Mouse (Mus musculus): Measurements from ENCODE around the gene Morc4. TPM values are rescaled to one million over a fixed set of nuclear protein-coding genes. Genes with fewer than 3 reads are reported as not detected.
A peak's percentile ranks its signal among the peaks of the same experiment; 100 is the strongest.

The Morc4 gene
- polyA plus RNA-seq (2016; fragmentation: Nextera tagmentation; extraction: Ambion mirVana), result 10.1 and 12.6 TPM in 2 replicates

GRCm38 (mm10) chrX:139870938-139871791 lies at the start of gene Morc4:
TSS of gene Morc4 (minus strand) at chrX:139871677.
- Histone ChIP-seq H3K36me3 (no peaks in the 10 kb centered on the region), H3K4me3 (peak within 1 kb of the TSS; percentile 70), H3K27me3 (ENCODE audit: insufficient read depth, poor library complexity, severe bottlenecking) (0 out of 2 replicates have a peak, but pooled peaks cover 10% of the 10 kb centered on the region), H3K9me3 (no peaks in the 10 kb centered on the region), H3K27ac (peak within 1 kb of the TSS; percentile 85), H3K4me1 (no peaks in the 10 kb centered on the region)
- peak; percentile 83 for DNase-seq (ENCODE audit: low spot score)
- 15% methylated on average over 79 of the region's 87 CpGs for WGBS

- WGBS, result 93% methylated on average over 4 of the region's 4 CpGs
- Histone ChIP-seq H3K4me1 (no peaks in the 10 kb centered on the region), H3K9me3 (no peaks in the 10 kb centered on the region), H3K4me3 (no peak overlapping the region), H3K27ac (no peak overlapping the region), H3K27me3 (ENCODE audit: insufficient read depth, poor library complexity, severe bottlenecking) (no peaks in the 10 kb centered on the region), H3K36me3 (no peaks in the 10 kb centered on the region)
- no peak for DNase-seq (ENCODE audit: low spot score)
Observed at GRCm38 (mm10) chrX:139920572-139920971, 49.1 kb upstream of the Morc4 start.

DNA sequence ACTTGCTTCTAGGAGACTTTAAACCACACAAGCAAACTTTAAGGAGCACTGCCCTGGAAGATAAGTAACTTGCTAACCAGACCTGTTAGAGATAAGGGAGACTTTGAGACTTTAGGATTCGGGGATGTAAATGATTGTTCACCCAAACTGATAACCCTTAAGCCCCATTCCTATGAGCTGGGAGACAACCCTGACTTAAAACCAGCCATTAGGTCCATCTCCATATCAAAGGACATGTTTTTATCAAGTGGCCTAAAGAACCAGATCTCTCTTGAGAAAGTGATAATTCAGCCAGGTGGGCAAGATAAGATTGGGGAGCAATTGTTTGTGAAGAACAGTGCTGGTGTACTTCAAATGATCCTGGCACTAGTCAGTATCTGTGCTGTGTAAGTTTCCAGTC lies 19.9 kb upstream of the Morc4 start:
- H3K4me3 ChIP-seq, result no peak overlapping the region
- H3K27ac ChIP-seq, result no peak overlapping the region
- H3K36me3 ChIP-seq, result no peaks in the 10 kb centered on the region
- 24% methylated on average over 1 of the region's 1 CpGs for WGBS
- no peaks in the 10 kb centered on the region for H3K27me3 ChIP-seq (ENCODE audit: insufficient read depth, poor library complexity, severe bottlenecking)
- no peaks in the 10 kb centered on the region for H3K9me3 ChIP-seq
- no peaks in the 10 kb centered on the region for H3K4me1 ChIP-seq
- no peak for DNase-seq (ENCODE audit: low spot score)

DNA sequence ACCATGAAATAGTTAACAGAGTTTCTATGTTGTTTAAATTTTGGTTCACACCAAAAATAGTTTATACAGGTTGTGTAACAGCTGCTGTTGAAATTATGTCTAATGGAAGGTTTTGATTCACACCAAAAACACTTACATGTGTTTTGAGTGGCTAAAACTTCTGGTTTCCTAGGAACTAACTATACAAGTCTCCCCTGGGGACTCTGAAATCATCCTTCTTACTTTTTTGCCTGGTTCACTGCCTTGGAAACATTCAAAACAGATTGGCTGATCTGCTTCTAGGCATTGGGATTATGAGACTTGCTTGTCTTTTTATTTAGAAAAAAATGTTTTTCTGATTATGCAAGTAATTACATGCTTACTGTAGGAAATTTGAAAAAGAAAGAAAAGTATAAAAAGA lies 11.7 kb upstream of the Morc4 start:
- Histone ChIP-seq H3K4me3 (no peak overlapping the region), H3K27ac (no peak overlapping the region), H3K9me3 (no peaks in the 10 kb centered on the region), H3K36me3 (no peaks in the 10 kb centered on the region), H3K4me1 (no peaks in the 10 kb centered on the region), H3K27me3 (ENCODE audit: insufficient read depth, poor library complexity, severe bottlenecking) (no peaks in the 10 kb centered on the region)
- no peak for DNase-seq (ENCODE audit: low spot score)

- Histone ChIP-seq H3K4me3 (no peak overlapping the region), H3K9me3 (no peaks in the 10 kb centered on the region), H3K36me3 (no peaks in the 10 kb centered on the region), H3K27ac (no peak overlapping the region), H3K27me3 (ENCODE audit: insufficient read depth, poor library complexity, severe bottlenecking) (peaks cover 11% of the 10 kb centered on the region; the same call in 1 of the 2 replicates), H3K4me1 (no peaks in the 10 kb centered on the region)
- DNase-seq (ENCODE audit: low spot score), result no peak
- WGBS, result 45% methylated on average over 3 of the region's 3 CpGs
Observed at GRCm38 (mm10) chrX:139877936-139878335, 6.5 kb upstream of the Morc4 start.

GRCm38 (mm10) chrX:139877105-139877504 lies 5.6 kb upstream of the Morc4 start:
- peaks cover 11% of the 10 kb centered on the region; the same call in 1 of the 2 replicates for H3K27me3 ChIP-seq (ENCODE audit: insufficient read depth, poor library complexity, severe bottlenecking)
- WGBS, result 78% methylated on average over 7 of the region's 7 CpGs
- H3K4me1 ChIP-seq, result no peaks in the 10 kb centered on the region
- no peaks in the 10 kb centered on the region for H3K9me3 ChIP-seq
- no peak overlapping the region for H3K27ac ChIP-seq
- H3K4me3 ChIP-seq, result no peak overlapping the region
- H3K36me3 ChIP-seq, result no peaks in the 10 kb centered on the region
- DNase-seq (ENCODE audit: low spot score), result no peak

DNA sequence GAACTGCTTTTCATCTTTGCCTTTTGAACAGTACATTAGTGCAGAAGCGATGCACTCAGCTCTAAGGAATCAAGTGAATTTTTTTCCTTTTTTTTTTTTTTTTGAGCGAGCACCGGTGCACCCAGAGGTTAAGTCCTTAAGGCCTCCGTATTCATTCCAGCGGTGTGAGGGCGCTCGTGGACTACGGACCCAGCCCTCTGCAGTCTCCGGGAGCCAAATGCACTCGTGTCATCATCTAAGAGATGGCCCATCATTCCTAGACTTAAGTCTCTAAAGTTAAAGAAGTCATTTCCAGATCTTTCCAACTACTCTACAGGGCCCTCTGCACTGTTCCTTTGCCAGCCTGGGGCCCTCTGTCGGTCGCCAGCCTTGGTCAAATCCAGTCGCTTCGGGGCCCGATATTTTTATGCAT lies 1.2 kb downstream of the Morc4 start:
- 0 out of 2 replicates have a peak, but pooled peaks cover 10% of the 10 kb centered on the region for H3K27me3 ChIP-seq (ENCODE audit: insufficient read depth, poor library complexity, severe bottlenecking)

DNA sequence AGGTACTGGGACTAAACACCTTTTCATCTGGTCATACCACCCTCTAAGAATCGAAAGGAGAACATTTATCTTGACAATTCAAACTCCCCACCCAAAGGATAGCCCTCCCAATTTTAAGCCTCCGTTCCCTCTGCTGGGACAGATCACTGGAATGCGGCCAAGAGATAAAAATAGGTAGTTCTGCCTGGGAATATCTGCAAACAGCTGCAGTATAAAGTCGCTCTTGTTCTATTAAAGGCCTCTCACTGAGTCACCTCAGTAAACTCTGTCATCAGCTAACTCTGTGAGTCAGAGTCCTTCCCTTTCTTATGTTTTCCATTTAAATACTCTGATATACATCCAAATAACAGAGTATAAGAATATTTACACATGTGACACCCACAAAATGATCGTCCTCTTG lies 12.1 kb downstream of the Morc4 start:
- H3K36me3 ChIP-seq, result no peaks in the 10 kb centered on the region

More for the DNA sequence above, 1.2 kb downstream of the Morc4 start:
- Histone ChIP-seq H3K36me3 (no peaks in the 10 kb centered on the region), H3K9me3 (no peaks in the 10 kb centered on the region), H3K27ac (no peak overlapping the region), H3K4me1 (no peaks in the 10 kb centered on the region), H3K4me3 (peak overlapping the region; percentile 70)
- 14% methylated on average over 15 of the region's 15 CpGs for WGBS
- DNase-seq (ENCODE audit: low spot score), result no peak

GRCm38 (mm10) chrX:139854795-139855194 lies 16.7 kb downstream of the Morc4 start:
- WGBS, result 86% methylated on average over 4 of the region's 4 CpGs
- Histone ChIP-seq H3K36me3 (no peaks in the 10 kb centered on the region), H3K9me3 (no peaks in the 10 kb centered on the region), H3K4me3 (no peak overlapping the region), H3K4me1 (no peaks in the 10 kb centered on the region), H3K27ac (no peak overlapping the region), H3K27me3 (ENCODE audit: insufficient read depth, poor library complexity, severe bottlenecking) (no peaks in the 10 kb centered on the region)
- DNase-seq (ENCODE audit: low spot score), result no peak

More for the DNA sequence above, 12.1 kb downstream of the Morc4 start:
- 41% methylated on average over 5 of the region's 5 CpGs for WGBS
- no peaks in the 10 kb centered on the region for H3K9me3 ChIP-seq
- H3K4me1 ChIP-seq, result no peaks in the 10 kb centered on the region
- H3K27me3 ChIP-seq (ENCODE audit: insufficient read depth, poor library complexity, severe bottlenecking), result no peaks in the 10 kb centered on the region
- H3K27ac ChIP-seq, result no peak overlapping the region
- no peak for DNase-seq (ENCODE audit: low spot score)
- H3K4me3 ChIP-seq, result no peak overlapping the region

GRCm38 (mm10) chrX:139841091-139841490 lies 30.4 kb downstream of the Morc4 start:
- Histone ChIP-seq H3K4me1 (no peaks in the 10 kb centered on the region), H3K27me3 (ENCODE audit: insufficient read depth, poor library complexity, severe bottlenecking) (no peaks in the 10 kb centered on the region), H3K4me3 (no peak overlapping the region), H3K9me3 (no peaks in the 10 kb centered on the region), H3K27ac (no peak overlapping the region), H3K36me3 (no peaks in the 10 kb centered on the region)
- no peak for DNase-seq (ENCODE audit: low spot score)
- WGBS, result 72% methylated on average over 6 of the region's 6 CpGs

- no peak for DNase-seq (ENCODE audit: low spot score)
- H3K27ac ChIP-seq, result no peak overlapping the region
- no peaks in the 10 kb centered on the region for H3K36me3 ChIP-seq
- 45% methylated on average over 3 of the region's 3 CpGs for WGBS
- H3K4me3 ChIP-seq, result no peak overlapping the region
- H3K27me3 ChIP-seq (ENCODE audit: insufficient read depth, poor library complexity, severe bottlenecking), result no peaks in the 10 kb centered on the region
- no peaks in the 10 kb centered on the region for H3K9me3 ChIP-seq
- H3K4me1 ChIP-seq, result no peaks in the 10 kb centered on the region
Observed at GRCm38 (mm10) chrX:139839057-139839456, 32.4 kb downstream of the Morc4 start.

DNA sequence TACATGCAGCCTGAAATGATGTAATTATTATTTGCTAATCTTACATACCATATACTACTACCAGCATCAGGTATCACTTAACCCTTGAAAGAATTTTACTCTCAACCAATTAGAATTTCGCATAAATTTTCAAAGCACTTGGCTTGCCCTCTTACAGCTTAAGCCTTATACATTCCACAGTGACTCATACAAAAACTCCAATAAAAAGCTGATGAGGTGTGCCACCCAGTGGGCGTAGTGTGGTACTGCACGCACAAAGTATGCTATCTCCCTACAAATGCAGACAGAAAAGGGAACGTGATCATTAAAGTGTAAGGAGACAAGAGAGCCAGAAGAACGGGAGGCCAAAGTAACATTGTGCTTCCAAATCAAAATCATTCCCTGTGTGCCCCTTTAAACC lies 39.0 kb downstream of the Morc4 start:
- WGBS, result 16% methylated on average over 5 of the region's 5 CpGs
- H3K27me3 ChIP-seq (ENCODE audit: insufficient read depth, poor library complexity, severe bottlenecking), result no peaks in the 10 kb centered on the region

DNA sequence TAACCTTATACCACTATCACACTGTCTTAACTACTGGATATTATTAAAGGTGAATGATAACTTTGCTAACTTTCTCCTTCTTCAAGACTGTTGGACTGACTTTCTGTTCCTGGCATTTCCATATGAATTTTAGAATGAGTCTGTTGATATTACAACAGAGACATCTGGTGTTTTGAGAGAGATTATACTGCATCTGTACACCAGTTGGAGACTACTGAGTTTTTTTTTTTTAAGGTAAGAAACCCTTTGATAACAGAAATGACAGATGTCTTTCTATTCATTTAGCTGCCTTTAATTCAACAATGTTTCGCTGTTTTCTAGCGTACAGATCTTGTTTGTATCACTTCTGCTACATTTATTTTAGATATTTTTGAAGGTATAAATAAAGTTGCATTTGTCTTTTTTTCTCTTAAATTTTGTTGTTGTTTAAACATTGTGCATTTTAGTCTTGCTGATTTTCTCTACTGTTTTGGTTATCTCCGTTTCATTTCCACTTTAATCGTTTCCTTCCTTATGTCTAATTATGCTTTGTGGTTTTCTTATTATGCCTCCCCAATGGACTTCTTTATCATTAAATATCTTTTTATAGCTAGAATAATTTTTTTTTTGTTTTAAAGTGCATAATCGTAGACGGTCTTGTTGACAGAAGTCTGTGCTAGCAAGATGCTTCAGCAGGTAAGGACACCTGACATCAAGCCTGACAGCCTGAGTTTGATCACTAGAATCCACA lies 42.9 kb downstream of the Morc4 start:
- H3K27ac ChIP-seq, result no peak overlapping the region
- H3K36me3 ChIP-seq, result peaks cover 6% of the 10 kb centered on the region; the same call in 1 of the 2 replicates
- H3K9me3 ChIP-seq, result no peaks in the 10 kb centered on the region
- no peaks in the 10 kb centered on the region for H3K4me1 ChIP-seq
- H3K27me3 ChIP-seq (ENCODE audit: insufficient read depth, poor library complexity, severe bottlenecking), result no peaks in the 10 kb centered on the region
- 92% methylated on average over 6 of the region's 6 CpGs for WGBS
- H3K4me3 ChIP-seq, result no peak overlapping the region
- no peak for DNase-seq (ENCODE audit: low spot score)

More for the DNA sequence above, 39.0 kb downstream of the Morc4 start:
- H3K4me1 ChIP-seq, result no peaks in the 10 kb centered on the region
- no peaks in the 10 kb centered on the region for H3K9me3 ChIP-seq
- no peaks in the 10 kb centered on the region for H3K36me3 ChIP-seq
- H3K4me3 ChIP-seq, result no peak overlapping the region
- DNase-seq (ENCODE audit: low spot score), result no peak
- H3K27ac ChIP-seq, result no peak overlapping the region
